Mouse (Mus musculus) gastrocnemius, adult 8-10 months (tissue): ENCODE measurements around the gene Myo1e. TPM values are rescaled to one million over a fixed set of nuclear protein-coding genes. Genes with fewer than 3 reads are reported as not detected.
A peak's percentile ranks its signal among the peaks of the same experiment; 100 is the strongest.

Experiments used
- DNase-seq, 2 experiments: peaks; one replicate each; pipeline ENCODE4 v3.0.0; 2022; ENCODE audit warnings: low spot score in 2 of 2
- total RNA-seq, 4 experiments: library from RNA; stranded (reverse); gene quantifications; 2 replicates each; pipeline ENCODE4 v1.2.4; 2022

The Myo1e gene
- total RNA-seq, 4 experiments from 2014 or later: 4.7 to 8.3 (median 5.3) TPM

DNA sequence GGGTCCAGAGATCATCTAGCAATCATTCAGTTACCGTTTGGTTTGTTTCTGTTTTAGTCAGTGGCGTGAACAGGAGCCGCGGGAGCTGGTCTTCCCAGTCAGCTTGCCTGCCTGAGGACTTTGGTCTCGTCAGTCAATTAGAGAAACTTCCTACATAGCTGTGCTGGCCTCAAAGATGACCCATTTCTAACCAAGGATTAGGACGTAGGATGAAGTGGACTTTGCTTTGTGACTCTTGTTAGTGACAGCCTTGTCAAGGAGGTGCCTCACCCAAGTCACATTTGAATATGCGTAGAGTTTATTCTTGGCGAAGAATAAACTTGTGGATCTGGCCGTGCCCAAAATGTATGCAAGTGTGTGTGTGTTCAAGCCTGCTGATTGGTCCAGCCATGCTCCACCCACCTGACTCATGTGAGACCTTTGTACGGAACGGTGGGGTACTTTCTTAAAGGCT is 70.4 kb downstream of the Myo1e start:
- DNase-seq: no peak

DNA sequence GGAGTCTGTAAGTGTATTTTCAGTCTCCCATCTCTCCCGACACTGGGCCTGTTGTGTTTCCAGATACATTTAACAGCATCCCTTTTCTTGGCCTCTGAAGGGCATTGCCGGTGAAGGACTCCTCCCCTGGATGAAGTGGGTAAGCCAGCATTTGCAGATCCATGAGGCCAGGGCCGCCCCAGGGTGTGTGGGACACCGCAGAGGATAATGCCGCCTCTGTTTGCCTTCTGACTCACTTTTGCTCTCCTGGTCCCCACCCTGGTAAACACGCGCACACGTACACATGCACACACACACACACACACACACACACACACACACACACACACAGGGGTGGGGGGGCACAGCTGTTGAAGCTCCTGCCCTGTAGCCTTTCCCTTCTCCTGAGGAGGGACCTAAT is 74.3 kb downstream of the Myo1e start:
- no peak for DNase-seq

DNA sequence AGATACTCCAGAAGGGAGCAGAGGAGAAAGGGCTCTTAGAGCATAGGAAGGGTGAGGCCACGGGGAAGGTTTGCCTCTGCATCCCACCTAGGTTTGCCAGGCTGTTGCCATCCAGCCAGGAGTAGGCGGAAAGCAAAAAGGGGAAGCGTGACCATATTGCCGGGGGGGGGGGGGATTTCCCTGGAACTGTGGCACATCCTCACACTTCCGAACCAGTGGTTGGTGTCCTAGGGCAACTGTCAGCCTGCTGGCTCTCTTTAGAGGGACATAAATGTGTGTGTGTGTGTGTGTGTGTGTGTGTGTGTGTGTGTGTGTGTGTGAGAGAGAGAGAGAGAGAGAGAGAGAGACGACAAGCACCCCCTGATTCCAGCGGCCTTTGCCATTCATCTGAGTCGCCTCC is 75.0 kb downstream of the Myo1e start:
- no peak for DNase-seq

DNA sequence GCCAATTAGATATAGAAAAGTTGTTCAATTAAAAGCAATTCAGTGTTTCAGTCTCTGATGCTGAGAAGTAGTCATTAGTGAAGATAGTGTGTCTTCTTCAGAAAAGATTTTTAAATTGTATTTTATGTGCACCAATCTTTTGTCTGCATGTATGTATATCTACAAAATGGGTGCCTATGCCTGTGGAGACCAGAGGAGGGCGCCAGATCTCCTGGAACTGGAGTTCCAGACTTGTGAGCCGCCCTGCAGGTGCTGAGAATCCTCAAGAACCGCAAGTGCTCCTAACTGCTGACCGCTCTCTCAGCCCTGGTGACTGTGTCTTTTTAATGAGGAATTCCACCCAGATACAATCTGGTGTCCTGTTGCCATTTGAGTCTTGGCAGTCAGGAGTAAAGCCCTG is 76.0 kb downstream of the Myo1e start:
- DNase-seq: no peak

DNA sequence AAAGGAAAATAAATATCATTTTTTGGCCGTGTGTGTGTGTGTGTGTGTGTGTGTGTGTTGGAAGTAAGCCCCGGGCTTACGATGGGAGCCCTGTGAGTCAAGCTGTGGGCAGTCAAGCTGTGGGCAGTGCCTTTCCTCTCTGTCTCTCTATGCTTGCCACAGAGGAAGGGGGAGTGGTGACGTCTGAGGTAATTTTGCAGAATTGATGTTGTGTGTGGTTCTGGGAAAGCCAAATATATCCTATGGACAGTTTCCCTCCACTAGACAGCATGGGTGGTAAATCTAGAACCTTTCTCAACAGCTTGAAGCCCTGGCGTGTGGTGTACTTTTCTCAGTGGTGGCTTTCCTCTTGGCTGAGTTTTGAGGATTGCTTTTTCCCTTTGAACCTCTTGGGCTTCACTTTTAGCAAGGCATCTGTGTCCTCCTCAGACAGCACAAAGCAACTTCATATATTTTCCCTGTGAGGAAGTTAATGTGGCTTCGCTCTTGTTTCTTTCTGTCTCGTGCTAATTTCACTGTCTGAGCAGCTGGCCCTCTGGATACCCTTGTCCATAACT is 77.5 kb downstream of the Myo1e start:
- DNase-seq: no peak

DNA sequence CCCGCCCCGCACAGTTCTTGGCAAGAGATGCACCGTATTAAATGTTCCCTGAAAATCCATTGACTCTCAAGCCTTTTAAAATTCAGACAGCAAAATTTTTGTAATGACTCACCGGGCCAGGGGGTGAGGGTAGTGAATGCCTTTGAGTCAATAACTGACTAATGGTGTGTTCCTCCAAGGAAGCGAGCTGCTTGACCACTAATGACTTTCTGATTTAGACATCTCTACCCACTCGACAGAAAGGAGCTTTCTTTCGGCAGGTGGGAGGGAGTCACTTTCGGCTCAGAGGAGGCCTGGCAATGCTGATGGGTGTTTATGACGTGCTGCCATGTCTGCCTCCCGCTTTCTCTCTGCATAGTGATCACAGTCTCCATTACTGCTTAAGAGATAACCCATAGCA is 83.6 kb downstream of the Myo1e start:
- DNase-seq: no peak

DNA sequence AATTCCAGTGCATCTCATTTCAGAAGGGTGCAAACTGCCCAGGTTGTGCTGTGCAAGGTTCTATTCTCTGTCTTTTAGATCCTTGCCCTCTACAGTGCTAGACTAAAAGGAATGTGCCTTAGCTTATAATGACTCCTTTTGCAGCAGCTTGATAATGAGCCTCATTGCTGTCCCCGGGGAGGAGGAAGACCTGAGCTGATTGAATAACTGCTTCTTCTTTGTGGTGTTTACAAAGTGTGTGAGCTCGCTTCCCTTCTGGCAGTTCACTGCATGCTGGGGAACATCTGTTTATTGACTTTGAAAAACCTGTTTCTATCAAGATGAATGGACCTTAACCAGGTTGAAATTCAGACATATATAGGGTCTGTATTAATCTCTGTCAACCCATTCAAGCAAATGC is 89.8 kb downstream of the Myo1e start:
- no peak for DNase-seq

DNA sequence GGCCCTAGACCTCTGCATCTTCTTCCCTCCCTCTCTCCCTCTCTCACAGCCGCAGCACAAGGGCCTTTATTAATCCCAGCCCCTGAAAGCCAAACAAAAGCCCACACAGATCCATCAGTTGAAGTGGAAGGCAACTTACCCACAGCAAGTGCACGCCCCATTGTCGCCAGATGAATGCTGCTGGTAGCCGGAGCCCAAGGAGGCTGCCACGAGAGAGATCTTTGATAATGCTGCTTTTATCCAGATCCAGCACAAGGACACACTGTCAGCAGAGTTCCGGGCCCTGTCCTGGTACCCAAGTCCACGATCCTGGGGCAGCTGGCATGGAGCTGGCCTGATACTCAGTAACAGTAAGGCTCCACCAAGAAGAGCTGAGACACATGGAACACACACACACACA is 91.1 kb downstream of the Myo1e start:
- DNase-seq: no peak

- no peak for DNase-seq
These were observed 93.6 kb downstream of the Myo1e start for GRCm38 (mm10) chr9:70300705-70301104.

DNA sequence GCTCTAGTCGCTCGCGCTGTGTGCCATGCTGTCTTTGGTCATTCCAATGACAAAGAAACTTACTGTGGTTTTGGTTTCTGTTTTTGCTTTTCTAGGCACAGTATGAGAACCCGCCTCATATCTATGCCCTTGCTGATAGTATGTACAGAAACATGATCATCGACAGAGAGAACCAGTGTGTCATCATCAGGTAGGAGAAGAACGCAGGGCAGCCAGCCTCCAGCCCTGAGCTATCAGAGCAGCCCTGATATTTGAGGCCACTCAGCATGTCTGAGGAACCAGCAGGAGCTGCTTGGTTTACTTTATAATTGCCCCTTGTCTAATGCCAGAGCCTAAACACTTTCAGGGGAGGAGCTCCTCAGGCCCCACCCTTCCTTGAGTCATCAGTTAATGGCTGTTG is 94.4 kb downstream of the Myo1e start:
- DNase-seq: no peak

GRCm38 (mm10) chr9:70304901-70305300 is 97.8 kb downstream of the Myo1e start:
- no peak for DNase-seq

GRCm38 (mm10) chr9:70310046-70310445 is 102.9 kb downstream of the Myo1e start:
- no peak for DNase-seq

DNA sequence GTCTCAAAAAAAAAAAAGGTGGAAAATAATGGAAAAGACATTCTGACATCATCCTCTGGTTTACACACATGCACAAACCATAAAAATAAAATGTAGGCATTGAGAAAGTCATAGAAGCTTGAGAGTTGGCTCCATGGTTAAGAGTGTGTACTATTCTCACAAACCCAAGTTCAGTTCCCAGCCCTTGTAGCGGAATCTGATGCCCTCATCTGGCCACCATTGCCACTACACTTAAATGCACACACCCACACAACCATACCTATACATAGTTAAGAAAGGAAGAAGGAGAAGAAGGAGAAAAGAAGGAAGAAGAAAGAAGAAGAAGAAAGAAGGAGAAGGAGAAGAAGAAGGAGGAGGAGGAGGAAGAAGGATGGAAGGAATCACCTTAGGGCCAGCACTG is 106.9 kb downstream of the Myo1e start:
- no peak for DNase-seq

DNA sequence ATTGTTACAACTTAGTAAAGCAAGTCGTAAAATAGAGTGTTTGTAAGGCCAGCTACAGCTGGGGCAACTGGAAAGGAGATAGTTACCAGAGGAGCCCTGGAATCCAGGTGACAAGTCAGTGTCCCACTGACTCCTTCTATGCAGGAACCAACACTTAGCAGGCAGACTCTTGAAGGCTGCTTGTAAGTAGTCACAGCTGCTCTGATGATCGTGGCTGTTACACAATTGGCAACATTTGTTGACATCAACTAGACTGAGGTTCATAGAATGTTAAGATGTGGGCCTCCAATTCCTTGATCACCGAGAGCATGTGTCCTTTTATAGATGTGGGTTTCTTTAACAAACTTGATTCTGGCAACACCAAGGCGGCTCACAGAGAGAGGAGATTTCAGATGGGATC is 108.0 kb downstream of the Myo1e start:
- no peak for DNase-seq

DNA sequence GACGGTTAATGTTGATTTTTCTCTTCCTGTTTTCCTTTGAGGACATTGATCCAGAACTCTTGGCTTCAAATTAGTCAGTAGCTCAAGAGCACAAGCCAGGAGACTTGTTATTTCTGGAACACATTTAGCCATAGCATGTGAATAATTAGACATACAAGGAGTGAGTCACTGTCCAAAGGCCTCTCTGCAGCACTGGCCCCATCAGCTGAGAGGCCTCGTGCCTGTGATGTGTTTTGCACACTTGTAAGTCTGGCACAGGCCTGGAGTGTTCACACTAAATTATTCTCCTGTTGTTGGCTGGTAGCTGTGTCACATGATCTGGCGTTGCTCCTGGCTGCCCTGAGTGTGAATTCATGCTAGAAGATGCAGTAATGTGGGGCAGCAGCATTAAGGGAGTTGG is 111.5 kb downstream of the Myo1e start:
- DNase-seq: no peak

- DNase-seq: no peak
These were observed 117.2 kb downstream of the Myo1e start for GRCm38 (mm10) chr9:70324336-70324735.

DNA sequence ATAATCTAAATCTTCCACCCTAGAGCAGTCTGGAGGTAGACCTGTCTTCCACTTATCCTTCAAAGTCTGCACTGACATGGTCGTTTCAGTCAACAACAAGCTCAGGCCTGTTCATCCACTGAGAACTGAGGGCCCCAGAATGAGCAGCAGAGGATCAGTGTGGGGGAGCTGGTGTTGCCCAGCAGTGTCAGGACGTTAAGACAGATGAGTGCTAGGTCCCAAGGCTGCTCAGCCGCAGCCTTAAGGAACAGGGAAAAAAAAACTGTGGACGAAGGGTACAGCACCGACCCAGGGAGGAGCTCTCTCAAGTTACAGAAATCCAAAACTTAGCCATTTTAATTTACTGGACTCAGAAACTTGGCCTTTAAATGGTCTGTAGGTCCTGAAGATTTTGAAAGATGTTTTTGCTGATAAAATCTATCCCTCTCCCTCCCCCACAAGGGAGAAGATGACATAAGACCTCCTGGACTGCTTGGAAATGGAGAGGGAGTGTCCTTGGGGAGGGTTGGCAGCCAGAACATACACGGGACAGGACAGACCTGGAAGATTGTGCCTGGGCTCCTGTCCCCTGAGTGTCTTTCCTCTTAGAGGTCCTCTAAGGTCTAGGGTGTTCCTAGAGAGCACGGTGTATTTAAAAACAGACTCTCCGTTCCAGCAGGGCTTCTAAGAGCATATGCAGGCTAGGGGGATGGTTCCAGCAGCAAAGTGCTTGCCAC is 118.9 kb downstream of the Myo1e start:
- DNase-seq: peak; percentile 13 to 29

DNA sequence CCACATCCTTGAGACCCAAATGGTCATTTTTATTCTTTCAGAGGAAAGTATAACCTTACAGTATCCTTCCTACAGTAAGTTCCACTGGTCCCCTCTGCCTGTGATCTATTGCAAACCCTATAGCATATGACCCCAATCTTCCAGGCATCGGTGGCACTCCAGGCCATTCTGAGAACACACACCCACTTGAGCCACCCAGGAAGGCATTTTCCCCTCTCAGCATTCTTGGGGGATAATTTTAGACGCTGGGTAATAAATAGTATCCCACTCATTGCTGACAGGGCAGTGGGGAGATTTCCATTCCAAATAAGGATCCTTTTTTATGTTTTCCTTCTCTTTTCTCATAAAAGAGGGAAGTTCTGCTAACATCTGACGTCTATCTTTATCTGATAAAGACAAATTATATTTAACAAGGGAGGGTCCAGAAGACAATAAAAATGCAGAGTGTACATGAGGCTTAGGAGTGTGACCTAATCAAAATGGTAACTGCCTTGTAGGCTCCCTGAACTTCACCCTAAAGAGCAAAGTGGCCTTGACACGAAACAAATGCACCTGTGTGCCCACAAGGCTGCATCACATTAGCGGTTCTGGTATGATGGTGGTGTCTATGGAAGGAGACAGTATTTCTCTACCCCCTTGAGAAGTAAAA is 121.2 kb downstream of the Myo1e start:
- DNase-seq: no peak

- DNase-seq: no peak
These were observed 124.7 kb downstream of the Myo1e start for GRCm38 (mm10) chr9:70331727-70332335.

- no peak for DNase-seq
These were observed 131.2 kb downstream of the Myo1e start for GRCm38 (mm10) chr9:70338391-70338790.

GRCm38 (mm10) chr9:70338894-70339293 is 131.7 kb downstream of the Myo1e start:
- no peak for DNase-seq

- DNase-seq: no peak
These were observed 142.1 kb downstream of the Myo1e start for GRCm38 (mm10) chr9:70349274-70349673.
